Mouse (Mus musculus): Measurements from ENCODE around the gene Hsf3.
"Not testable (repeated sequence)": the region's sequence is repeated elsewhere in the genome, so short reads cannot be mapped to it uniquely, and the experiment has no call there.

Hsf3 gene

GRCm38 (mm10) chrX:96456201-96456963 is at the start of gene Hsf3:
TSS of gene Hsf3 (minus strand) at chrX:96456294.
- peak; percentile 39 to 66 for DNase-seq

- peak in 1 of 2 experiments; percentile 1 for DNase-seq
Observed at GRCm38 (mm10) chrX:96501580-96501979, 45.5 kb upstream of the Hsf3 start.

- DNase-seq: peak; percentile 1 to 38
Observed at GRCm38 (mm10) chrX:96455149-96455548, 945 bp downstream of the Hsf3 start, which contains the start of gene Heph. TSS of gene Heph (plus strand) at chrX:96455359.

- no peak for DNase-seq
Observed at GRCm38 (mm10) chrX:96419383-96419782, 36.7 kb downstream of the Hsf3 start.

GRCm38 (mm10) chrX:96417733-96418132 is 38.4 kb downstream of the Hsf3 start:
- no peak for DNase-seq

GRCm38 (mm10) chrX:96416970-96417369 is 39.1 kb downstream of the Hsf3 start:
- no peak for DNase-seq

GRCm38 (mm10) chrX:96415351-96415750 is 40.7 kb downstream of the Hsf3 start:
- not testable (repeated sequence) for DNase-seq

GRCm38 (mm10) chrX:96339108-96339507 is 117.0 kb downstream of the Hsf3 start:
- no peak for DNase-seq

- DNase-seq: peak in 1 of 2 experiments; percentile 16
Observed at GRCm38 (mm10) chrX:96329764-96330163, 126.3 kb downstream of the Hsf3 start.

GRCm38 (mm10) chrX:96293338-96293737 is 162.8 kb downstream of the Hsf3 start, which contains the start of gene Vsig4:
TSS of gene Vsig4 (minus strand) at chrX:96293438.
- no peak for DNase-seq

GRCm38 (mm10) chrX:96256509-96256908 is 199.6 kb downstream of the Hsf3 start:
- no peak for DNase-seq
